Mouse (Mus musculus) limb, embryonic 13.5 days (tissue): ENCODE data around the gene Lin54. TPM values are rescaled to one million over a fixed set of nuclear protein-coding genes. Genes with fewer than 3 reads are reported as not detected.

Experiments
- ATAC-seq: fragments of 200-750 bp; cut with Nextera tagmentation; 2 replicates; pipeline ENCODE4 v1.8.0; 2017; ENCODE audit warnings: low read depth, moderate number of reproducible peaks, moderate TSS enrichment; ENCODE audit not compliant: low FRiP score
- H3K27ac ChIP-seq: fragments of 300-500 bp; sonication (generic); 2 replicates; pipeline ENCODE4 v1.5.1; 2015; ENCODE audit warnings: inconsistent platforms, mild to moderate bottlenecking, moderate library complexity
- H3K27me3 ChIP-seq: fragments of 300-500 bp; sonication (generic); 2 replicates; pipeline ENCODE4 v1.6.1; 2015; ENCODE audit warnings: mild to moderate bottlenecking, inconsistent platforms
- H3K36me3 ChIP-seq: fragments of 300-500 bp; sonication (generic); 2 replicates; pipeline ENCODE4 v1.6.1; 2015; ENCODE audit warnings: inconsistent platforms, mild to moderate bottlenecking, moderate library complexity
- H3K4me1 ChIP-seq: fragments of 300-500 bp; sonication (generic); 2 replicates; pipeline ENCODE4 v1.6.1; 2015; ENCODE audit warnings: inconsistent platforms
- H3K4me2 ChIP-seq: fragments of 300-500 bp; sonication (generic); replicated peaks from 2 replicates; pipeline ENCODE4 v1.6.1; 2015; ENCODE audit warnings: inconsistent platforms, mild to moderate bottlenecking, moderate library complexity
- H3K4me3 ChIP-seq: fragments of 300-500 bp; sonication (generic); 2 replicates; pipeline ENCODE4 v1.5.1; 2015; ENCODE audit warnings: moderate library complexity, mild to moderate bottlenecking, inconsistent platforms
- H3K9ac ChIP-seq: fragments of 300-500 bp; sonication (generic); 2 replicates; pipeline ENCODE4 v1.6.1; 2015; ENCODE audit warnings: mild to moderate bottlenecking, inconsistent platforms
- H3K9me3 ChIP-seq: fragments of 300-500 bp; sonication (generic); 2 replicates; pipeline ENCODE4 v1.6.1; 2016; ENCODE audit warnings: inconsistent platforms
- WGBS: fragments of 180-500 bp; shearing (Covaris S2); methylation state at CpG from one replicate; pipeline ENCODE4 v1.1.7; 2015; 5-methylcytosine and 5-hydroxymethylcytosine counted together
- polyA plus RNA-seq: library from polyadenylated mRNA; unstranded; fragments of >200 nt; fragmentation: Nextera tagmentation; extraction: Ambion mirVana; gene quantifications from 2 replicates; pipeline ENCODE4 v1.2.1, GENCODE M21; 2015

Lin54 gene
- polyA plus RNA-seq, 1 experiment from 2014 or later, result 13.4 TPM

GRCm38 (mm10) chr5:100519027-100519411 lies 18.6 kb upstream of the Lin54 start:
- H3K4me1 ChIP-seq, result peaks cover 14% of the 10 kb centered on the region
- peak overlapping the region; percentile 93 for H3K9ac ChIP-seq
- peak overlapping the region; percentile 81; the same call in 1 of the 2 replicates for H3K27ac ChIP-seq
- no peak for ATAC-seq
- no peaks in the 10 kb centered on the region; the same call in 1 of the 2 replicates for H3K27me3 ChIP-seq
- WGBS, result 7% methylated on average over 5 of the region's 5 CpGs
- peaks cover 8% of the 10 kb centered on the region; the same call in 1 of the 2 replicates for H3K36me3 ChIP-seq
- H3K9me3 ChIP-seq, result no peaks in the 10 kb centered on the region
- H3K4me2 ChIP-seq, result peak overlapping the region; percentile 81
- H3K4me3 ChIP-seq, result peak overlapping the region; percentile 80

- under 1% methylated on average over 64 of the region's 64 CpGs for WGBS
- peak within 1 kb of the TSS; percentile 81 for H3K27ac ChIP-seq
- H3K4me2 ChIP-seq, result peak within 1 kb of the TSS; percentile 81
These were observed 17.9 kb upstream of the Lin54 start, which contains the start of gene Cops4 for GRCm38 (mm10) chr5:100518049-100519026. Gene Cops4 (plus strand): TSS chr5:100518309.

GRCm38 (mm10) chr5:100512576-100512975 lies 12.1 kb upstream of the Lin54 start:
- Histone ChIP-seq H3K27ac (no peak overlapping the region), H3K4me3 (no peak overlapping the region), H3K4me1 (no peaks in the 10 kb centered on the region; the same call in 1 of the 2 replicates), H3K36me3 (no peaks in the 10 kb centered on the region), H3K4me2 (no peak overlapping the region), H3K27me3 (no peaks in the 10 kb centered on the region; the same call in 1 of the 2 replicates), H3K9me3 (no peaks in the 10 kb centered on the region), H3K9ac (no peak overlapping the region)
- ATAC-seq, result no peak

More at GRCm38 (mm10) chr5:100518049-100519026, 17.9 kb upstream of the Lin54 start, which contains the start of gene Cops4:
- no peaks in the 10 kb centered on the region for H3K9me3 ChIP-seq
- peaks cover 14% of the 10 kb centered on the region for H3K4me1 ChIP-seq
- no peaks in the 10 kb centered on the region; the same call in 1 of the 2 replicates for H3K27me3 ChIP-seq
- ATAC-seq, result peak; percentile 100
- peaks cover 8% of the 10 kb centered on the region; the same call in 1 of the 2 replicates for H3K36me3 ChIP-seq
- peak within 1 kb of the TSS; percentile 93 for H3K9ac ChIP-seq
- peak within 1 kb of the TSS; percentile 80 for H3K4me3 ChIP-seq

- ATAC-seq, result no peak
These were observed 8.8 kb upstream of the Lin54 start for GRCm38 (mm10) chr5:100509247-100509646.

GRCm38 (mm10) chr5:100501267-100501666 lies 828 bp upstream of the Lin54 start:
- H3K36me3 ChIP-seq, result no peaks in the 10 kb centered on the region
- no peak for ATAC-seq
- whole genome bisulfite sequencing, result 83% methylated on average over 4 of the region's 4 CpGs

More at GRCm38 (mm10) chr5:100509247-100509646, 8.8 kb upstream of the Lin54 start:
- 79% methylated on average over 11 of the region's 11 CpGs for WGBS
- Histone ChIP-seq H3K27me3 (no peaks in the 10 kb centered on the region), H3K9ac (no peak overlapping the region), H3K27ac (no peak overlapping the region), H3K4me1 (no peaks in the 10 kb centered on the region), H3K36me3 (no peaks in the 10 kb centered on the region), H3K9me3 (no peaks in the 10 kb centered on the region), H3K4me2 (no peak overlapping the region), H3K4me3 (no peak overlapping the region)

GRCm38 (mm10) chr5:100499831-100500304 lies 571 bp downstream of the Lin54 start:
- peak overlapping the region; percentile 83 for H3K4me3 ChIP-seq
- peak overlapping the region; percentile 96 for H3K4me2 ChIP-seq
- H3K27me3 ChIP-seq, result no peaks in the 10 kb centered on the region
- H3K36me3 ChIP-seq, result no peaks in the 10 kb centered on the region
- H3K4me1 ChIP-seq, result peaks cover 21% of the 10 kb centered on the region
- ATAC-seq, result no peak
- H3K9ac ChIP-seq, result peak overlapping the region; percentile 75
- peak overlapping the region; percentile 33 for H3K27ac ChIP-seq
- no peaks in the 10 kb centered on the region for H3K9me3 ChIP-seq
- 0% methylated on average over 41 of the region's 41 CpGs for WGBS

More at GRCm38 (mm10) chr5:100501267-100501666, 828 bp upstream of the Lin54 start:
- H3K4me2 ChIP-seq, result peak overlapping the region; percentile 96
- H3K4me1 ChIP-seq, result peaks cover 21% of the 10 kb centered on the region
- no peak overlapping the region for H3K4me3 ChIP-seq
- H3K9ac ChIP-seq, result no peak overlapping the region
- no peak overlapping the region; the same call in 1 of the 2 replicates for H3K27ac ChIP-seq
- no peaks in the 10 kb centered on the region for H3K27me3 ChIP-seq
- no peaks in the 10 kb centered on the region for H3K9me3 ChIP-seq

- 25% methylated on average over 2 of the region's 2 CpGs for WGBS
These were observed 1.2 kb downstream of the Lin54 start for GRCm38 (mm10) chr5:100499243-100499642.

GRCm38 (mm10) chr5:100498436-100499180 lies 1.8 kb downstream of the Lin54 start:
- H3K4me3 ChIP-seq, result peak overlapping the region; percentile 83
- no peaks in the 10 kb centered on the region for H3K36me3 ChIP-seq
- peaks cover 21% of the 10 kb centered on the region for H3K4me1 ChIP-seq
- peak overlapping the region; percentile 96 for H3K4me2 ChIP-seq
- 1% methylated on average over 43 of the region's 46 CpGs for WGBS
- H3K27me3 ChIP-seq, result no peaks in the 10 kb centered on the region
- H3K9ac ChIP-seq, result peak overlapping the region; percentile 82
- H3K27ac ChIP-seq, result peak overlapping the region; percentile 48; the same call in 1 of the 2 replicates
- H3K9me3 ChIP-seq, result no peaks in the 10 kb centered on the region
- ATAC-seq, result peak; percentile 79

More at GRCm38 (mm10) chr5:100499243-100499642, 1.2 kb downstream of the Lin54 start:
- H3K9me3 ChIP-seq, result no peaks in the 10 kb centered on the region
- no peaks in the 10 kb centered on the region for H3K27me3 ChIP-seq
- H3K27ac ChIP-seq, result no peak overlapping the region
- peaks cover 21% of the 10 kb centered on the region for H3K4me1 ChIP-seq
- H3K36me3 ChIP-seq, result no peaks in the 10 kb centered on the region
- H3K4me3 ChIP-seq, result peak overlapping the region; percentile 83
- peak overlapping the region; percentile 96 for H3K4me2 ChIP-seq
- peak overlapping the region; percentile 75 for H3K9ac ChIP-seq
- ATAC-seq, result no peak

- Histone ChIP-seq H3K27me3 (no peaks in the 10 kb centered on the region), H3K9me3 (no peaks in the 10 kb centered on the region), H3K9ac (no peak overlapping the region), H3K27ac (no peak overlapping the region), H3K36me3 (no peaks in the 10 kb centered on the region), H3K4me2 (no peak overlapping the region), H3K4me3 (no peak overlapping the region), H3K4me1 (no peaks in the 10 kb centered on the region)
- no peak for ATAC-seq
- WGBS, result 72% methylated on average over 4 of the region's 4 CpGs
These were observed 8.7 kb downstream of the Lin54 start for GRCm38 (mm10) chr5:100491704-100492103.

- Histone ChIP-seq H3K4me3 (no peak overlapping the region), H3K36me3 (peaks cover 9% of the 10 kb centered on the region; the same call in 1 of the 2 replicates), H3K4me1 (no peaks in the 10 kb centered on the region), H3K27ac (no peak overlapping the region), H3K27me3 (no peaks in the 10 kb centered on the region), H3K9ac (no peak overlapping the region), H3K9me3 (no peaks in the 10 kb centered on the region), H3K4me2 (no peak overlapping the region)
- no peak for ATAC-seq
- whole genome bisulfite sequencing, result 88% methylated on average over 2 of the region's 2 CpGs
These were observed 11.1 kb downstream of the Lin54 start for GRCm38 (mm10) chr5:100489340-100489739.

- Histone ChIP-seq H3K36me3 (peaks cover 17% of the 10 kb centered on the region), H3K9me3 (no peaks in the 10 kb centered on the region), H3K4me1 (no peaks in the 10 kb centered on the region), H3K9ac (no peak overlapping the region), H3K27ac (no peak overlapping the region), H3K4me3 (no peak overlapping the region), H3K4me2 (no peak overlapping the region), H3K27me3 (no peaks in the 10 kb centered on the region)
- 92% methylated on average over 3 of the region's 3 CpGs for WGBS
- ATAC-seq, result no peak
These were observed 12.2 kb downstream of the Lin54 start for GRCm38 (mm10) chr5:100488231-100488630.
